Mouse (Mus musculus) CH12.LX (cell line): ENCODE measurements around the gene Rims1. TPM values are rescaled to one million over a fixed set of nuclear protein-coding genes. Genes with fewer than 3 reads are reported as not detected.

Source experiments
- DNase-seq: peaks from one replicate; pipeline ENCODE4 v3.0.0-alpha.2; 2013; ENCODE audit errors: extremely low read depth
- H3K27ac ChIP-seq: 2 replicates; pipeline ENCODE4 v1.5.1; 2012; ENCODE audit warnings: low read depth, mild to moderate bottlenecking, control low read depth, moderate library complexity; ENCODE audit not compliant: insufficient read depth
- H3K27me3 ChIP-seq: replicated peaks from 2 replicates; pipeline ENCODE3; 2012; ENCODE audit warnings: inconsistent platforms
- H3K36me3 ChIP-seq, 2 experiments: replicated peaks in 1 of 2; 2 replicates each; pipeline versions ENCODE3 to v1.6.1; 2012; ENCODE audit warnings: inconsistent platforms in 1 of 2, low read length in 1 of 2, mild to moderate bottlenecking in 1 of 2, mixed read lengths in 1 of 2, moderate library complexity in 1 of 2; ENCODE audit not compliant: control insufficient read depth in 1 of 2, insufficient read depth in 1 of 2
- H3K4me1 ChIP-seq, 2 experiments: 2 replicates each; pipeline ENCODE4 v1.6.1; 2012; ENCODE audit warnings: inconsistent platforms in 1 of 2, moderate library complexity in 1 of 2; ENCODE audit not compliant: insufficient read depth in 2 of 2, control insufficient read depth in 1 of 2
- H3K4me2 ChIP-seq: 2 replicates; pipeline ENCODE4 v1.6.1; 2012; ENCODE audit warnings: low read depth, mild to moderate bottlenecking, control low read depth; ENCODE audit not compliant: poor library complexity, insufficient read depth, severe bottlenecking
- H3K4me3 ChIP-seq, 3 experiments: fragments of 150-350 bp in 1 of 3; sonication (generic) in 1 of 3; replicated peaks in 1 of 3; 2 replicates each; pipeline versions ENCODE3 to v1.5.1; 2011 to 2012; ENCODE audit warnings: low read depth in 2 of 3, low read length in 2 of 3, mild to moderate bottlenecking in 2 of 3, moderate library complexity in 2 of 3, control low read depth in 1 of 3, improper control_type of control experiment in 1 of 3, inconsistent platforms in 1 of 3, mixed read lengths in 1 of 3; ENCODE audit not compliant: poor library complexity in 1 of 3
- H3K79me2 ChIP-seq: replicated peaks from 2 replicates; pipeline ENCODE4 v1.6.1; 2012; ENCODE audit warnings: mild to moderate bottlenecking, moderate library complexity; ENCODE audit not compliant: control insufficient read depth, poor library complexity, insufficient read depth, severe bottlenecking; ENCODE audit errors: extremely low read depth
- H3K9ac ChIP-seq: 2 replicates; pipeline ENCODE4 v1.6.1; 2012; ENCODE audit warnings: low read depth, mild to moderate bottlenecking, control low read depth, moderate library complexity; ENCODE audit not compliant: insufficient read depth
- H3K9me3 ChIP-seq: replicated peaks from 2 replicates; pipeline ENCODE3; 2012; ENCODE audit warnings: low read length, inconsistent platforms, mixed read lengths
- CHD2 ChIP-seq: IDR thresholded peaks from 2 replicates; pipeline ENCODE4 v1.6.1; 2011; ENCODE audit warnings: low read length, improper control_type of control experiment
- ELF1 ChIP-seq: IDR thresholded peaks from 2 replicates; pipeline ENCODE4 v1.6.1; 2014; ENCODE audit warnings: low read depth, mild to moderate bottlenecking, inconsistent platforms, low read length, improper control_type of control experiment
- ETS1 ChIP-seq: conservative IDR thresholded peaks from 2 replicates; pipeline ENCODE4 v1.6.1; 2012; ENCODE audit warnings: low read depth, mild to moderate bottlenecking, inconsistent platforms, low read length, improper control_type of control experiment, moderate library complexity
- JUN ChIP-seq: IDR thresholded peaks from 2 replicates; pipeline ENCODE4 v1.6.1; 2011; ENCODE audit warnings: low read depth, mild to moderate bottlenecking, low read length, improper control_type of control experiment, moderate library complexity; ENCODE audit not compliant: insufficient read depth
- KAT2A ChIP-seq: IDR thresholded peaks from 2 replicates; pipeline ENCODE4 v1.6.1; 2012; ENCODE audit warnings: low read length, improper control_type of control experiment, inconsistent platforms; ENCODE audit not compliant: insufficient replicate concordance
- MAZ ChIP-seq: IDR thresholded peaks from 2 replicates; pipeline ENCODE4 v1.6.1; 2012; ENCODE audit warnings: low read depth, mild to moderate bottlenecking, inconsistent platforms, low read length, improper control_type of control experiment, moderate library complexity
- NELFE ChIP-seq: IDR thresholded peaks from 2 replicates; pipeline ENCODE4 v1.6.1; 2011; ENCODE audit warnings: low read depth, low read length, improper control_type of control experiment
- NRF1 ChIP-seq: IDR thresholded peaks from 2 replicates; pipeline ENCODE4 v1.6.1; 2014; ENCODE audit warnings: low read depth, mild to moderate bottlenecking, inconsistent platforms, low read length, improper control_type of control experiment, moderate library complexity
- POLR2AphosphoS2 ChIP-seq: IDR thresholded peaks from 2 replicates; pipeline ENCODE4 v1.6.1; 2011; ENCODE audit warnings: low read depth, low read length, improper control_type of control experiment
- USF1 ChIP-seq: IDR thresholded peaks from 2 replicates; pipeline ENCODE4 v1.6.1; 2014; ENCODE audit warnings: low read depth, mild to moderate bottlenecking, inconsistent platforms, low read length, improper control_type of control experiment
- ZC3H11A ChIP-seq: IDR thresholded peaks from 2 replicates; pipeline ENCODE4 v1.6.1; 2012; ENCODE audit warnings: low read depth, mild to moderate bottlenecking, inconsistent platforms, low read length, improper control_type of control experiment
- ZMIZ1 ChIP-seq: IDR thresholded peaks from 2 replicates; pipeline ENCODE4 v1.6.1; 2012; ENCODE audit warnings: low read depth, mild to moderate bottlenecking, inconsistent platforms, low read length, improper control_type of control experiment
- ZNF384 ChIP-seq: IDR thresholded peaks from 2 replicates; pipeline ENCODE4 v1.6.1; 2012; ENCODE audit warnings: low read depth, low read length, improper control_type of control experiment, inconsistent platforms
- dilution Hi-C: fragments of 300-500 bp; cut with MboI; formaldehyde crosslinking; loops from 2 replicates; pipeline ENCODE4 v1.14.3; 2020; ENCODE audit warnings: low sequenced_read_pairs; ENCODE audit not compliant: extremely low pct_unique_long_range_greater_than_20kb, extremely low pct_ligation_motif_present
- in situ Hi-C: fragments of 300-500 bp; cut with MboI; formaldehyde crosslinking; loops from 3 replicates; pipeline ENCODE4 v1.14.3; 2019; ENCODE audit warnings: low sequenced_read_pairs, low pct_ligation_motif_present, low pct_unique_long_range_greater_than_20kb, mixed read lengths
- polyA plus RNA-seq: library from polyadenylated mRNA; unstranded; fragments of >175 nt; gene quantifications from 2 replicates; pipeline ENCODE4 v1.2.1, GENCODE M21; 2012; ENCODE audit warnings: low read depth; ENCODE audit not compliant: insufficient read length
- total RNA-seq, 2 experiments: library from RNA; depleted of rRNA; stranded (reverse); fragments of 300-350 nt in 1 of 2; fragments of >200 nt in 1 of 2; gene quantifications; 2 replicates each; pipeline ENCODE4 v1.2.3; 2012 to 2014

Gene Rims1
- total and polyA plus RNA-seq, 3 experiments = not detected

DNA sequence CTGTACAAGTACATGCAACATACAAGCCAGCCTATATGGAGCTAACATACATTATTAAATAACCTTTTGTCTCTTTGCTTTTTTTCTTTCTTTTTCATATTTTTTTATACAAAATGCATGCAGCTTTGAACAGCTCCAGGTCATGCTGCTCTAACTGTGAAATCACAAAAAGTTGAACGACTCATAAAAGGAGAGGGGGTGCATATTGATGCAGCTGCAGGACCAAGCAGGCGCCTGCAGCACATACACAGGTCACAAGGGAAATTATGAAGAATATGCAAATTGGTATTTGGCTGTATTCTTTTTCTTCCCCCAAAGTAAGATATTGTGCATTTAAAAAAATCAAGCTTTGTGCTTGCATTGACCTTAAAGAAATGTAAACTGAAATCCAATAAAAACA lies 519.0 kb downstream of the Rims1 start:
- in situ Hi-C loops = no loop called here
- no peaks in the 10 kb centered on the region for H3K4me1 ChIP-seq
- no peak overlapping the region for H3K27ac ChIP-seq
- TF ChIP-seq ETS1 (no peak), USF1 (no peak), ZNF384 (no peak)
- no peak overlapping the region for H3K4me3 ChIP-seq
- H3K9ac ChIP-seq = no peak overlapping the region
- no peaks in the 10 kb centered on the region for H3K27me3 ChIP-seq
- H3K9me3 ChIP-seq = no peaks in the 10 kb centered on the region
- H3K79me2 ChIP-seq = no peaks in the 10 kb centered on the region
- dilution Hi-C loops = no loop called here
- no peaks in the 10 kb centered on the region for H3K36me3 ChIP-seq
- no peak overlapping the region for H3K4me2 ChIP-seq
- DNase-seq = no peak

DNA sequence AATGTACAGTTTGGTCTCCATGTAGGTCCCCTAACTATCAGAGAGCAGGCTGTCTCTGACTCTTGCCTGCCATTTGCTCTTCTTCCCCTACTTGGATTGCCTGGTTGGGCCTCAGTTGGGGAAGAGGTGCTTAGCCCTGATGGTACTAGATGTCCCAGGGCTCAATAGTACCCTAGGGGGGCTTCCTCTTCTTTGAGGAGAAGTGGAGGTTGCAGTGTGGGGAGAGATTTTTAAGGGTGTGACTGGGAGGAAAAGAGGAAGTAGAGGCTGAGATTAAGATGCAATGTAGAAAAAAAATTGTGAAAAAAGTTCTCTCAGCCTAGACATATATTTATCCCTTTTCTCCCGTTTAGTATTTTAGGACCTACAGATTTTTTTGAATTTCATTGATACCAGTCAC lies 525.8 kb downstream of the Rims1 start:
- Histone ChIP-seq H3K36me3 (no peaks in the 10 kb centered on the region), H3K4me3 (no peak overlapping the region), H3K9ac (no peak overlapping the region), H3K9me3 (no peaks in the 10 kb centered on the region), H3K4me1 (peaks cover 0 to 4% of the 10 kb centered on the region in 2 experiments; a peak in 2 of 4 replicates), H3K4me2 (no peak overlapping the region), H3K79me2 (no peaks in the 10 kb centered on the region), H3K27me3 (no peaks in the 10 kb centered on the region), H3K27ac (no peak overlapping the region)
- in situ Hi-C loops (no loop called here), dilution Hi-C loops (no loop called here)
- TF ChIP-seq POLR2AphosphoS2 = no peak
- no peak for TF ChIP-seq NRF1
- TF ChIP-seq KAT2A = no peak
- 0 out of 2 replicates have a peak, but pooled peaks have one; percentile 12 for TF ChIP-seq ZNF384
- DNase-seq = no peak

DNA sequence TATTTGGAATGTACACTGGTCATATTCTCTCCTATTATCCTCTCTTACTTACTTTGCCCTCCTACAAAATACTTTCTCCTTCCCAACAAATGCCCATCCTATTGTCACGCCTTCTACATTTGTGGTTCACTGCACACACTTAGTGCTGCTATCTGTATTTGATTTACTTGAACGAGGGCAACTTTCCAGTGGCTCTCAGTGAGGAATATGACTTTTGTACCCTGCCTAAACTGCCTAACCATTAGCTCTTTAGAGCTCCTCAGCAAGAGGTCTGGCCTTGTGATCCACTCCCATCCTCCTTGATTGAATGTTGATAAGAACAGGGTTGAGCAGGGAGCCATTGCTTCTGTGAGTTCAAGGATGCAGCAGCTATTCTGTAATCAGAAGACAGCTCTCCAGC lies 531.7 kb downstream of the Rims1 start:
- Histone ChIP-seq H3K9ac (no peak overlapping the region), H3K9me3 (no peaks in the 10 kb centered on the region), H3K4me1 (no peaks in the 10 kb centered on the region), H3K4me3 (no peak overlapping the region), H3K4me2 (no peak overlapping the region), H3K27me3 (no peaks in the 10 kb centered on the region), H3K79me2 (no peaks in the 10 kb centered on the region), H3K27ac (no peak overlapping the region), H3K36me3 (no peaks in the 10 kb centered on the region)
- dilution Hi-C loops (no loop called here), in situ Hi-C loops (loop anchor here (25.0 kb wide), 1 partner anchor 312 kb away; the partner anchor contains the start of gene Kcnq5)
- DNase-seq = no peak
- TF ChIP-seq ETS1 = no peak
- no peak for TF ChIP-seq MAZ
- no peak for TF ChIP-seq JUN
- TF ChIP-seq ELF1 = no peak
- no peak for TF ChIP-seq ZC3H11A
- no peak for TF ChIP-seq USF1
- no peak for TF ChIP-seq ZMIZ1
- no peak for TF ChIP-seq CHD2
- TF ChIP-seq NELFE = no peak
- TF ChIP-seq KAT2A = no peak
